Mouse (Mus musculus) hindbrain, embryonic 13.5 days (tissue): ENCODE measurements at regions not wholly inside any gene's neighbourhood (a gene's known extent, or its start where the extent isn't known, plus 50 kb on each side); places are given as distances from the start of the nearest gene placed in this dataset.

ENCODE experiments used
- ATAC-seq: fragments of 200-750 bp; cut with Nextera tagmentation; 2 replicates; pipeline ENCODE4 v1.8.0; 2017; ENCODE audit warnings: moderate TSS enrichment; ENCODE audit not compliant: low FRiP score
- H3K27ac ChIP-seq: fragments of 300-500 bp; sonication (generic); 2 replicates; pipeline ENCODE4 v1.5.1; 2015; ENCODE audit warnings: inconsistent platforms, mild to moderate bottlenecking, moderate library complexity
- H3K27me3 ChIP-seq: fragments of 300-500 bp; sonication (generic); 2 replicates; pipeline ENCODE4 v1.6.1; 2015; ENCODE audit warnings: mild to moderate bottlenecking, inconsistent platforms
- H3K36me3 ChIP-seq: fragments of 300-500 bp; sonication (generic); 2 replicates; pipeline ENCODE4 v1.6.1; 2015; ENCODE audit warnings: mild to moderate bottlenecking, inconsistent platforms
- H3K4me1 ChIP-seq: fragments of 300-500 bp; sonication (generic); replicated peaks from 2 replicates; pipeline ENCODE4 v1.6.1; 2015; ENCODE audit warnings: inconsistent platforms
- H3K4me2 ChIP-seq: fragments of 300-500 bp; sonication (generic); 2 replicates; pipeline ENCODE4 v1.6.1; 2015; ENCODE audit warnings: inconsistent platforms, mild to moderate bottlenecking, moderate library complexity
- H3K4me3 ChIP-seq: fragments of 300-500 bp; sonication (generic); 2 replicates; pipeline ENCODE4 v1.5.1; 2015; ENCODE audit warnings: mild to moderate bottlenecking, inconsistent platforms
- H3K9ac ChIP-seq: fragments of 300-500 bp; sonication (generic); 2 replicates; pipeline ENCODE4 v1.6.1; 2015; ENCODE audit warnings: mild to moderate bottlenecking, inconsistent platforms
- H3K9me3 ChIP-seq: fragments of 300-500 bp; sonication (generic); 2 replicates; pipeline ENCODE4 v1.6.1; 2016; ENCODE audit warnings: inconsistent platforms
- WGBS: fragments of 180-500 bp; shearing (Covaris S2); methylation state at CpG from one replicate; pipeline ENCODE4 v1.1.7; 2015; 5-methylcytosine and 5-hydroxymethylcytosine counted together

DNA sequence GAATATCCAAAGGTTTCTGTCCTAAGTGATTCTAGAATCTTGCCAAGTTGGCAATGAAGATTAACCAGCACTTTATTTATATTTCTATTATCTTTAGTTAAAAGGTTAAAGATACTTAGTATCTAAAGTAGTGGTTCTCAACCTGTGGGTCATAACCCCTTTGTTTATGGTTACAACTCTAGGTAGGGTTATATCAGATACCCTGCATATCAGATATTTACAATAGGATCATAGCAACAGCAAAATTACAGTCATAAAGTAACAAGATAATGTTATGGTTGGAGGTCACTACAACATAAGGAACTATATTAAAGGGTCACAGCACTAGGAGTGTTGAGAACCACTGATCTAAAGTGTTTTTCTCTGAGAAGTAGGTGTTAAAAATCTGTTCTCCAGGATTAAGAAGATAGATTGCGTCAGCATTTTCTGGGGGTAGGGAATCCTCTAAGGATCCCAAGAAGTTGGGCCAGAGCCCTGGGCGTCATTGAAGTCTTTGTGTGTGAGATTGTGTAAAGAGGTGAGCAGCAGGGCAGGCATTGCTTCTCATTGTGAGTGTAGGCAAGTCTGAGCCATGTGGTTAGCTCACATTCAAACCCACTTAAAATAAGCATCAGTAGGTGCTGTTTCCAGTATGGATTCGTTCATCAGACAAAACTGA, 201.6 kb downstream of the Klf6 start:
- no peaks in the 10 kb centered on the region for H3K9me3 ChIP-seq
- no peak overlapping the region for H3K4me2 ChIP-seq
- no peaks in the 10 kb centered on the region for H3K27me3 ChIP-seq
- 76% methylated on average over 3 of the region's 3 CpGs for WGBS
- no peak for ATAC-seq
- H3K4me1 ChIP-seq, result peaks cover 9% of the 10 kb centered on the region
- H3K9ac ChIP-seq, result no peak overlapping the region
- no peak overlapping the region for H3K27ac ChIP-seq
- no peak overlapping the region for H3K4me3 ChIP-seq
- no peaks in the 10 kb centered on the region for H3K36me3 ChIP-seq

GRCm38 (mm10) chr13:6076978-6077825, 215.9 kb downstream of the Klf6 start:
- H3K27me3 ChIP-seq, result no peaks in the 10 kb centered on the region
- no peaks in the 10 kb centered on the region for H3K9me3 ChIP-seq
- H3K27ac ChIP-seq, result no peak overlapping the region
- H3K4me2 ChIP-seq, result no peak overlapping the region
- no peak overlapping the region for H3K4me3 ChIP-seq
- H3K36me3 ChIP-seq, result no peaks in the 10 kb centered on the region
- WGBS, result 85% methylated on average over 4 of the region's 4 CpGs
- H3K9ac ChIP-seq, result no peak overlapping the region
- H3K4me1 ChIP-seq, result no peaks in the 10 kb centered on the region
- no peak for ATAC-seq

DNA sequence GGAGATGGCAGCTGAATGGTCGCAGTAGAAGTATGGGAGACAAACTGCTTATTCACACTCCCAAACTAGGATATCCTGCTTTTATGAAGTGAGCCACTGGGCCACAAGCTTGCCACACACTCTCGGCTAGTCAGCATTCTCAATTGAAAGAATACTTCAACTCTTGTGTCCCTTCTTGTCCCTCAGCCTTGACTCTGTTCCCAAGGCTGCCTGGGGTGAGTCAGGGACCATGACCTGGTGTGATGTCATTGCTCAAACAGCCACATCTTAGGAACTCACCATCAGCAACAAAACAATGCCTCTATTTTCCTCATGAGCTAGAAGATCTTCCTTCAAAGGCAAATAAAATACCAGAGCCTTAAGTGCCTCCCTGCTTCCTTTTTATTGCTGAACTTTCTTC, 224.6 kb downstream of the Klf6 start:
- WGBS, result 65% methylated on average over 2 of the region's 2 CpGs
- H3K4me3 ChIP-seq, result no peak overlapping the region
- no peak overlapping the region for H3K9ac ChIP-seq
- H3K27ac ChIP-seq, result no peak overlapping the region
- H3K27me3 ChIP-seq, result no peaks in the 10 kb centered on the region
- no peak for ATAC-seq
- no peak overlapping the region for H3K4me2 ChIP-seq
- no peaks in the 10 kb centered on the region for H3K36me3 ChIP-seq
- H3K4me1 ChIP-seq, result no peaks in the 10 kb centered on the region
- H3K9me3 ChIP-seq, result no peaks in the 10 kb centered on the region

- H3K27ac ChIP-seq, result no peak overlapping the region
- H3K9me3 ChIP-seq, result no peaks in the 10 kb centered on the region
- no peaks in the 10 kb centered on the region for H3K4me1 ChIP-seq
- H3K27me3 ChIP-seq, result no peaks in the 10 kb centered on the region
- no peak overlapping the region for H3K4me2 ChIP-seq
- ATAC-seq, result no peak
- 84% methylated on average over 7 of the region's 7 CpGs for WGBS
- no peak overlapping the region for H3K9ac ChIP-seq
- no peaks in the 10 kb centered on the region for H3K36me3 ChIP-seq
- no peak overlapping the region for H3K4me3 ChIP-seq
These were observed 247.9 kb downstream of the Klf6 start for GRCm38 (mm10) chr13:6109018-6109657.

DNA sequence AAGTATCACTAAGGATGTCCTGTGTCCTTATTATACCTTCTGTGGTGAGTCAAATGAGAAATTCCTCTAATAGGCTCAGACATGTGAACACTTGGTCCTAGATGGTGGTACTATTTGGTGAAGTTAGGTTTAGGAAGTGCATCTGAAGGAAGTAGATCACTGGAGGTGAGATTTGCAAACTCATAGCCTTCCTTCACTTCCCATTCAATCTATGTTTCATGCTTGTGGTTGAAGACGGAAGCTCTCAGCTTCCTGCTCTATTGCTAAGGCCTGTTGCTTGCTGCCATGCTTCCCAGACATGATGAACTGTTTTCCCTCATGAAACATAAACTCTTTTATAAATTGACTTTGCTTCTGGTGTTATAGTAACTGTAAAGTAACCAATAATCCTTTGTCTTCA, 258.4 kb downstream of the Klf6 start:
- Histone ChIP-seq H3K9ac (no peak overlapping the region), H3K27me3 (no peaks in the 10 kb centered on the region), H3K9me3 (no peaks in the 10 kb centered on the region), H3K4me2 (no peak overlapping the region), H3K27ac (no peak overlapping the region), H3K36me3 (no peaks in the 10 kb centered on the region), H3K4me3 (no peak overlapping the region), H3K4me1 (no peaks in the 10 kb centered on the region)
- WGBS, result 100% methylated on average over 1 of the region's 1 CpGs
- no peak for ATAC-seq

DNA sequence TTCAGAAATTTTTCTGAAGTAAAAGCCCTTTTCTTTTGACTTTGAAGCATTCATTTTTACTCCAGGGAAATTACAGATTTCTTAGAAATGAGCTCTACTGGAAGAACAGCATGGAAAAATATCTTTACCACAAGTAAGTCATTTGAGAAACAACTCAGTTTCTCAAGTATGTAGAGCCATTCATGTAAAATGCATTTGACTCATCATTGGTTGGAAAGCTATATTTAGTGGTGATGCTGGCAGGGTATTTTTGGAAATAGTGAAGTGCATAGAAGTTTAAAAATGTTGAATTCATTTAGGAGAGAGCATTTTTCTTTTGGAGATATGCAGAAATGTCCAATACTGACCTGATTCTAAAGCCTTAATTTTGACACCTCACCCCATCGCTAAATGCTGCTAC, 266.0 kb downstream of the Klf6 start:
- H3K27me3 ChIP-seq, result no peaks in the 10 kb centered on the region
- H3K27ac ChIP-seq, result no peak overlapping the region
- H3K4me3 ChIP-seq, result no peak overlapping the region
- no peak overlapping the region for H3K4me2 ChIP-seq
- H3K36me3 ChIP-seq, result no peaks in the 10 kb centered on the region
- H3K9me3 ChIP-seq, result no peaks in the 10 kb centered on the region
- ATAC-seq, result no peak
- H3K4me1 ChIP-seq, result no peaks in the 10 kb centered on the region
- WGBS, result 94% methylated on average over 1 of the region's 1 CpGs
- H3K9ac ChIP-seq, result no peak overlapping the region

DNA sequence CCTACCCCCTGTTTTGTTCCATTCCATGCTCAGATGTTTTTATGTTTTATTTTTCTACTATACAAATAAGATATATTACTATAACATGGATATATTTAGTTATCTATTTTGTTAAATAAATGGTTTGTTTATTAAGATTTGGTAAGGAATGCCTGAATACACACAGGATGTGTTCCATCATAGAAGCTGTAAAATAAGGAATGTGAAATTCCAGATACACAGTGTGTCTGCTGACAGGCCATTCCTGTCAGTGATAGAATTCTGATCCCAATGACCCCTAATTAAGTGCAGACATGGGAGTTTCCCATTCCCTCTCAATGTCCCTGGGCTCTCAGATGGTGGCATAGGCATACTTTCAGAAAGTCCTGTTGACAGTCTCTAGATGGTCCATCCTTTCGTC, 267.6 kb downstream of the Klf6 start:
- no peaks in the 10 kb centered on the region for H3K36me3 ChIP-seq
- H3K9me3 ChIP-seq, result no peaks in the 10 kb centered on the region
- ATAC-seq, result no peak
- H3K9ac ChIP-seq, result no peak overlapping the region
- no peak overlapping the region for H3K27ac ChIP-seq
- no peaks in the 10 kb centered on the region for H3K4me1 ChIP-seq
- no peaks in the 10 kb centered on the region for H3K27me3 ChIP-seq
- H3K4me2 ChIP-seq, result no peak overlapping the region
- H3K4me3 ChIP-seq, result no peak overlapping the region
- 96% methylated on average over 1 of the region's 1 CpGs for WGBS

- no peaks in the 10 kb centered on the region for H3K36me3 ChIP-seq
- WGBS, result 91% methylated on average over 2 of the region's 2 CpGs
These were observed 270.1 kb downstream of the Klf6 start for GRCm38 (mm10) chr13:6131363-6131762.

GRCm38 (mm10) chr13:6137170-6137569, 275.9 kb downstream of the Klf6 start:
- 22% methylated on average over 4 of the region's 4 CpGs for WGBS
- no peaks in the 10 kb centered on the region for H3K4me1 ChIP-seq
- H3K9ac ChIP-seq, result no peak overlapping the region
- H3K27me3 ChIP-seq, result no peaks in the 10 kb centered on the region
- no peaks in the 10 kb centered on the region for H3K36me3 ChIP-seq
- no peak overlapping the region for H3K4me2 ChIP-seq
- H3K27ac ChIP-seq, result no peak overlapping the region
- ATAC-seq, result no peak
- H3K9me3 ChIP-seq, result no peaks in the 10 kb centered on the region
- no peak overlapping the region for H3K4me3 ChIP-seq

More at GRCm38 (mm10) chr13:6131363-6131762, 270.1 kb downstream of the Klf6 start:
- Histone ChIP-seq H3K4me3 (no peak overlapping the region), H3K9ac (no peak overlapping the region), H3K4me1 (no peaks in the 10 kb centered on the region), H3K27ac (no peak overlapping the region), H3K27me3 (no peaks in the 10 kb centered on the region), H3K4me2 (no peak overlapping the region), H3K9me3 (no peaks in the 10 kb centered on the region)
- ATAC-seq, result no peak

DNA sequence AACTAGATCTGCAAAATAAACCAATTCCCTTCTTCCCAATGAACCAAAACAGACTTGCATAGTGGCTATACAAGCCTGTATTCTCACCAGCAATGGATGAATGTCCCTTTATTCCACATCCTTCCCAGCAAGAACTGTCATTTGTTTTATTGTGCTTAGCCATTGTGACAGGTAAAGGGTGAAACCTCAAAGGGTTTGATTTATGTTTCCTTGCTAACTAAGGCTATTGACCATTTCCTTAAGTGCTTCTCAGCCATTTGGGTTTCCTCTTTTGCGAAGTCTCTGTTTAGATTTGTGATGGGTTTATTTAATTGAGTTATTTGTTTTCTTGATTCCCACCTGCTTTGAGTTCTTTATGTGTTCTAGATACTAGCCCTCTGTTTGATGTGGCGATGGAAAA, 281.5 kb downstream of the Klf6 start:
- Histone ChIP-seq H3K9ac (no peak overlapping the region), H3K4me1 (no peaks in the 10 kb centered on the region), H3K27ac (no peak overlapping the region), H3K4me2 (no peak overlapping the region), H3K27me3 (no peaks in the 10 kb centered on the region), H3K9me3 (no peaks in the 10 kb centered on the region), H3K4me3 (no peak overlapping the region), H3K36me3 (no peaks in the 10 kb centered on the region)
- ATAC-seq, result no peak
- WGBS, result 75% methylated on average over 2 of the region's 2 CpGs

DNA sequence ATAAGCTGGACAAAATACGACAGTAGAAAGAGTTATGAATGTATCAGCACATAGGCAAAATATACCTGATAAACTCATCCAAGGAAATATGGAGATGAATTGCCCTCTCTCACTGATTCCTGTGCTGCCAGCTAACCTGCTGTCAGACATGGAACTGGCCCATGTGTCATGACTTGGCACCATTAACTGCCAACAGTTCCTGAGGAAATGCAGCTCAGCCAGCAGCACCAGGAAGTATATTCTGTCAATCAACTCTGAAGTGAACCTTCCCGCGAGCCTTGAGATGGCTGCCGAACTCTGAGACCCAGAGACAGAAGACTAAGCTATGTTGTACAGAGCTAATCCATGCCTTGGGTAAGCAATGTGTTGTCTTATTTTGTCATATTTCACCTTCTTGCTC, 292.4 kb downstream of the Klf6 start:
- H3K36me3 ChIP-seq, result no peaks in the 10 kb centered on the region
- peaks cover 8% of the 10 kb centered on the region for H3K4me1 ChIP-seq
- no peak overlapping the region for H3K9ac ChIP-seq
- H3K9me3 ChIP-seq, result 0 out of 2 replicates have a peak, but pooled peaks cover 3% of the 10 kb centered on the region
- 87% methylated on average over 4 of the region's 4 CpGs for WGBS
- no peak overlapping the region for H3K27ac ChIP-seq
- H3K4me3 ChIP-seq, result no peak overlapping the region
- no peak overlapping the region for H3K4me2 ChIP-seq
- no peaks in the 10 kb centered on the region for H3K27me3 ChIP-seq
- ATAC-seq, result no peak

GRCm38 (mm10) chr13:6156191-6156590, 294.9 kb downstream of the Klf6 start:
- Histone ChIP-seq H3K36me3 (no peaks in the 10 kb centered on the region), H3K4me1 (peaks cover 13% of the 10 kb centered on the region), H3K9me3 (no peaks in the 10 kb centered on the region), H3K27me3 (no peaks in the 10 kb centered on the region), H3K27ac (no peak overlapping the region), H3K4me3 (no peak overlapping the region), H3K9ac (no peak overlapping the region), H3K4me2 (no peak overlapping the region)
- 79% methylated on average over 4 of the region's 4 CpGs for WGBS
- ATAC-seq, result no peak
